Mouse (Mus musculus) small intestine, adult 2 months (tissue): ENCODE results near the gene Zc3h7a.

Experiments used
- CTCF ChIP-seq: fragments of 200-500 bp; IDR thresholded peaks from 2 replicates; pipeline ENCODE4 v1.5.1; 2012; ENCODE audit warnings: low read depth, mild to moderate bottlenecking, control low read depth, inconsistent platforms, low read length, moderate library complexity, mixed read lengths; ENCODE audit not compliant: insufficient replicate concordance, insufficient read length; ENCODE audit errors: extremely low read depth
- POLR2A ChIP-seq: fragments of 200-500 bp; IDR thresholded peaks from 2 replicates; pipeline ENCODE4 v1.6.1; 2012; ENCODE audit warnings: low read depth, mild to moderate bottlenecking, control low read depth, inconsistent platforms, low read length, moderate library complexity

DNA sequence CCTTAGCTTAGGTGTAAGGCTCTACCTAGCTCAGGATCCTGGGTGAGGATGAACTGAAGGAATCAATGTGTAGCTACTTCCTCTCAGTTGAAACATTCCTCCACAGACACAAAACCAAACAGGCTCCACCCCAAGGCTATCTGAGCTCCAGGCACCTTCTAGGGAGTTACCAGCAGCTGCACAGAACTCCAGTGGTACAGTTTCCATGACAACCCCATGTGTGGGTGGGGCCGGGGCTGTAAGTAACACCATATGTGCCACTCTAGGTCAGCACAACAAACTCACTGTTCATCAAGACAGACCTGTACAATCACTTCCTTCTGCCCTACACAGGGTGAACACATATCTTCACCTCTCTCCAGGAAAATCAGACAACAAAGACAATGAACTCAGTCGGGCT, 22.3 kb upstream of the Zc3h7a start:
- no peak for TF ChIP-seq CTCF
- no peak for TF ChIP-seq POLR2A
